Mouse (Mus musculus) adrenal gland, postnatal 4 days (tissue): ENCODE measurements around the gene Rab37. TPM values are rescaled to one million over a fixed set of nuclear protein-coding genes. Genes with fewer than 3 reads are reported as not detected.

ENCODE experiments used
- DNase-seq, 2 experiments: peaks; one replicate each; pipeline ENCODE4 v3.0.0; 2021 to 2022; ENCODE audit warnings: low spot score in 2 of 2, mixed read lengths in 2 of 2
- total RNA-seq, 2 experiments: library from RNA; stranded (reverse); gene quantifications; 2 replicates each; pipeline ENCODE4 v1.2.3; 2021

Gene Rab37
- total RNA-seq, 2 experiments from 2014 or later, result 2.1 to 2.5 TPM

DNA sequence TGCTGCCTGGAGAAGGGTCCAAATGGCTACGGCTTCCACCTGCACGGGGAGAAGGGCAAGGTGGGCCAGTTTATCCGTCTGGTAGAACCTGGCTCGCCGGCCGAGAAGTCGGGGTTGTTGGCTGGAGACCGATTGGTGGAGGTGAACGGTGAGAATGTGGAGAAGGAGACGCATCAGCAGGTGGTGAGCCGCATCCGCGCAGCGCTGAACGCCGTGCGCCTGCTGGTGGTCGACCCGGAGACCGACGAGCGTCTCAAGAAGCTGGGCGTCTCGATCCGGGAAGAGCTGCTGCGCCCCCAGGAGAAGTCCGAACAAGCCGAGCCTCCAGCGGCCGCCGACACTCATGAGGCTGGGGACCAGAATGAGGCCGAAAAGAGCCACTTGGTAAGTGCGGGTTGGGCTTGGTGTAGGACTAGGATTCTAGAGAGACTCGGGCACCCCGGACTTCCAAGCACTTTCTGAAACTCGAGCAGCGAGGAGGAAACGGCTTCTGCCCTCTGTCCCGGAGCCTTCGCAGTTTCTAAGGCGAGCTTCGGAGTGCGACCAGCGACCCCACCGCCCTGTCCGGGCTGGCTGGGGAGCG lies 72.4 kb downstream of the Rab37 start:
- DNase-seq, result no peak

DNA sequence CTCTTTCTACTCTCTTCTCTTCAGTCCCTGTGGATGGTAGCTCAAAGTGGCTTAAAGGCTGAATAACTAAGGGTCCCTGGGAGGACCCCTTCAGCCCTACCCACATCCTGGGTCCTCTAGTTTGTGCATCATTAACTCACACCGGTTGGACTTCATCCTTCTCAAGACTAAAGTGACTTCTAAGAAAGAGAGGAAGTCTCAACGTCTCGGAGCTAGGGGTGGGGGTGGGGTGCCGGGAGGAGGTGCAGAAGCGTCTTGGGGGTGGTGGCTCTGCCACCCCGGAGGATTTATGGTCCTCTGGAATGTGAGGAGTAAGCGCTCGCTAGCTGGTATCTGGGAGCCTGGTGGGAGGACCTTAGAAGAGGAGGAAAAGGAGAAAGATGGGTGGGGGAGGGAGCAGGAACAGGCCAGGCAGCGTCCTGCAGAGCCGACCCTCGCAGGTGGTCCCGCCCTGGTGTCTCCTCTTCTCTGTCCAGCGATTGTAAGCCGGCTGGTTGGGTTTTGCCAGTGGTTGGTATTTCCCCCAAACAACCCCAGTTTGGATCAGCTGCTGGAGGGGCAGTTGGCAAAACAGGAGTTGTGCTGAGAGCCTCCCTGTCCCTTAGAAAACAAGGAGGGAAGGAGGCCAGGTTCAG lies 73.2 kb downstream of the Rab37 start:
- DNase-seq, result no peak

DNA sequence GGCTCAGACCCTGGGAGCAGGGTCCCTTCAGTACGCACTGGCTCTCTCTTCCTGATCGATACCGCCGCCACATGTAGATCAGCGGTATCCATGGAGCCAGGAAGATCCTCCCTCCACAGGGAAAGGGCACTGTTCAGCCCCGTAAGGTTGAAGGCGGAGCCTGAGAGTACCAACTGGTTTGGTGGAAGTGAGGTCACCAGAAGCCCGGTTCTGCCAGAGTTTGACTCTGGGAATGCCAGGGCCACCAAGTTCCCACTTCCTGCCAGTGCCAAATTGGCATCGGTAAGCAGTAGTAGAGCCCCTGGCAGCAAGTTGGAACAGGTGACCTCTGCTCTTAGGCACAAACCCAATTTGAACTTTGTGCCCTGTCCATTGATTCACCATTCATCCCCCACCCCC lies 73.7 kb downstream of the Rab37 start:
- no peak for DNase-seq

DNA sequence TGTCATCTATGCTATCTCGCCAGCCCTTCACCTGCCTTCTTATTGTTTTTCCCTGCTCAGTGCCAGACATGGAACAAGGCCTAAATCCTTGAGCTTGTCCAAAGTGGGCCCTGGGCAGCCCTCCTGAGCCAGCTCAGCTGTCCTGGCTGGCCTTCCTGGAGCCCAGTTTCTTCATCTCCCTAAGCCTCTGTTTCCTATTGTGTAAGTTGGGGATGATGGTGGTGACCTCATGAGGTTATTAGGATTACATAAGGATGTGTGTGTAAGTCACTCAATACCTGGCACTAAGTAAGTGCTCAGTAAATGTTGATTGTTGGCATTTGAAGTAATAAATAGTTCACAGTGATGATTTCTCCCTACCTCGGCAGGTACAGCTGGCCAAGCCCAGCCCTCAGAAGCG lies 75.5 kb downstream of the Rab37 start:
- DNase-seq, result no peak

DNA sequence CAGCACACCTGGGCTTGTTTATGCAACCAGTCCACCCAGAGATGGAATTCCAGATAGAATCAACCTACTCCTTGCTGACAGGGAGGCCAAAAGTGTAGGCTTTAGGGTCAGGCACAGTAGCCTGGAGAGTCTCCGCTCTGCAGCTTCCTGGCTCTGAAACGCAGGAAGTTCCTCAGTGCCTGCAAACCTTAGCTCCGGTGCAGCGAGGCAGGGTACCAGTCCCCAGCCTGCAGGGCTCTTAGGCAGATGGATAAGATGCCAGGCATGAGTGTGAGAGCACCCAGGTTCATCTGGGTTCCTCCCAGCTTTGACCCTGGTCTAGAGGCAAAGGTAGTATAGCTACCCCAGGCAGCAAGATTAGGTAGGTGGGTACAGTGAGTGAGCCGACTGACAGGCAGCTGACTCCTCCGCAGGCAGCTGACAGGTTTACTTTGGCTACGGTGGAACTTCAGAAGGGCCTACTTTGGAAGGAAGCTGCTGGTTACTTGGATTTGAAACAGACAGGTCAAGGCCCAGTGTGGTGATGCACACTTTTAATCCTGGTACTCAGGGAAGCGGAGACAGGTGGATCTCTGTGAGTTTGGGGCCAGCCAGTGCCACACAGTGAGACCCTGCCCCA lies 76.5 kb downstream of the Rab37 start:
- no peak for DNase-seq

DNA sequence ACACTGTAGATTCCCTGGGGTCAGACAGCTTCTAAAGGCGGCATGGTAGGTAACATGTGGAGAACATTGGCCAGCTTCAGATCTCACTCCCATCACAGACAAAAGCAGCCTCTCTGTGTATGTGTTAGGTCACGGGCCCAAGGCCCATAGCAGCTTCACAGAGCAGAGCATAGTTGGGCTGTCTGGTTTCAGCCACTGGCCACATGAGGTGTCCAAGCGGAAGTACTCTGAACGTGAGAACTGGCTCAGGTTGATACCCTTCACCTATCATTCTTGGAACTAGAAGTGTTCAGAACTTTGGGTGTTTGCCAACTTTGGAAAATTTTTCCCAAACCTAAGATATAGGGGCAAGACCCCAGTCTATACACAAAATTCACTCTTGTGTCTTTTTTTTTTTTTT lies 78.2 kb downstream of the Rab37 start:
- no peak for DNase-seq

DNA sequence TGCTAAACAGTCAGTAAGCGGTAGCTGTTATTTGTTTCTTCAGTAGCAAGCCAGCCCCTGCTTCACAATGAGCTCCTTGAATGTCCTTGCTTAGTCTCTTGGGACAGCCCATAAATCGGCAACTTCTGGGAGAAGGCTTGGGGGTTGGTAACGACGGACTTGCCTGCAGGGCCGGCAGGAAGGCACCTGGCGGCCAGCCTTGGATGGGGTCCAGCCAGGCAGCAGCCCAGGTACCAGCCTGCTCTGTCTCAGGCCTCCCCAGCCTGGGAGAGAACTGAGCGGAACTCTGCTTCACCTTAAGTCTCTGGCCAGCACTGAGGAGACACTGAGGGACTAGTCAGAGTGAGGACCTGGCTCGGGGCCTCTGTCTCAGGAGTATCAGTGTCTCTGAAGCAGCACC lies 79.9 kb downstream of the Rab37 start:
- no peak for DNase-seq

DNA sequence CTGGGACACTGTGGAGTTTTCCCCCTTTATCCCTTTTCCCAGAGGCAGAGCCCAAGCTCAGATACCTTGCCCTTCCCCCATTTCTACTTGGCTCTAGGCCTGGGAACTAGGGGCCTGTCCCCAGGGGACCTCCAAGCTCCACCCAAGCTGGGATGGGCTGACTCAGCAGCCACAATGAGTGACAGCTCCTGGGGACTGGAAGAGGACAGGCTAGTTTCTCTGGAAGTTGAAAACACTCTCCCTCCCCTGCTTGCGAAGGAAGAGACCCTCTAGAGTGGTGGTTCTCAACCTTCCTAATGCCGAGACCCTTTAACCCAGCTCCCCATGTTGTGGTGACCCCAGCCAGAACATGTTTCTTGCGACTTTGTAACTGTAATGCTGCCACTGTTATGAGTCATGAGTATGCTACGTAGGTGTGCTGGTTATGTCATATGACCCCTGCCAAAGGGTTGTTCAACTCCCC lies 81.6 kb downstream of the Rab37 start:
- DNase-seq, result no peak

DNA sequence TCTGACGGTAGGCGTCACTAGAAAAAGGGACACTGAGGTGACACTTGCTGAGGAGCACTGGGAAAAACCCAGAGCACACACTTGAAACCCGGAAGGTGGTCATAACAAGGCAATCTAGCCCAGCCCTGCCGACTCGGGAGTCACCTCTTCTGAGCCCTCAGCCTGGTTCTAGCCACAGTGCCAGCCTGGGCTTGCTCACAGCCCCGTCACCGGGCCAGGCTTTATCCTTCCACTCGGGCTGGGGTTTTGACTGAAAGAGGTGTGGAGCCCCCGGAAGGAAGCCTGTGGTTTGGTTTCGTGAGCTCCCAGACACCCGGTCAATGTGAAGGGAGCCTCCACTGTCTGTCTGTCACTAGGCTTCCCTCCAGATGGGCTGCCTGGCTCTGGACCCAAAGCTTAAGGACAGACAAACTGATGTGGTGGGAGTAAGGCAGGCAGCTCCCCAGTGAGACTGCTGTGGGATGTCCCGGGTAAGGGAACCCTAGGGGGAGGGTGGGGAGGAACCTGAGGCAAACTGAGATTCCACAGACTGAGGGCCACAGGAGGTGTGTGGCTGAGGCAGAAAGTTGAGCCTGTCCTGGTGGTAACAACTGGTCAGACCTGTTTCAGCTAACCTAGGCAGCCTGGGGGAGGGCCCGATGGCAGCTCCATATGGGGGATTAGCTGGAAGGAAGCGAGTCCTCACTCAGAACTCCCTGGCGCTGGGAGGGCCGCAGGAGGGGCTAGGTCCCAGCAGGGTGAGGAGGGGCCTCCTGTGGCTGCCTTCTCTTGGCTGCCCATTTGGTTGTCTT lies 82.5 kb downstream of the Rab37 start:
- no peak for DNase-seq

DNA sequence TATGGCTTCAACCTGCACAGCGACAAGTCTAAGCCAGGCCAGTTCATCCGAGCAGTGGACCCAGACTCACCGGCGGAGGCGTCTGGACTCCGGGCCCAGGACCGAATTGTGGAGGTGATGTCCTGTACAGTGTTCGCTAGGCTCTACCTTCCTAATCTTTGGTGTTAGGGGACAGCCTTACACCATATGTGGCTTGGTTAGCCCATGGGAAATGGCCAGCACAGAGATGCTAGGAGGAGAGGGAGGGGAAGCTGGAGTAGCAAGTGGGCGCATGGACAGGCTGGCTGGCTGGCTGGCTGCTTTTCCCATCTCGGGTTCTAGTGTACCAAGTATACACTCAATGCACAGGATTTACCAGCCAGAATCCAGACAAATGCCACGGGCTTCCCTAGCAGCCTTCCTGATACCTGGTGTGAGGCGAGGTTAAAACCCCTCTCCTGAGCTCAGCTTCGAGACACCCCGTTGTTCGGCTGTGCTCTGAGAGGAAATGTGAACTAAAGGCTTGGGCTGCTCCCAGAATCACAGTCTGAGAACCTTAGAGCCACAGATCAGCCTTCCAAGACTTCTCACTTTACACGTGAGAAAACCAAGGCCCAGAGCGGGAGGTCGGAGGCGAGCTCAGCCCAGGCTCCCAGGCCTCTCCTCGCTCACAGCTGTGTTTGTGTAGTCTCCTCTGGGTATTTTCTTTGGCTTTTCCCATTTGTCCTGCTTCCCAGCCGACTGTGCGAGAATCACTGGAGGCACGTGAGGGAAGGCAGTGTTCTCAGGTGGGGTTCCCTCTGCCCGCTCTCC lies 85.4 kb downstream of the Rab37 start:
- no peak for DNase-seq

DNA sequence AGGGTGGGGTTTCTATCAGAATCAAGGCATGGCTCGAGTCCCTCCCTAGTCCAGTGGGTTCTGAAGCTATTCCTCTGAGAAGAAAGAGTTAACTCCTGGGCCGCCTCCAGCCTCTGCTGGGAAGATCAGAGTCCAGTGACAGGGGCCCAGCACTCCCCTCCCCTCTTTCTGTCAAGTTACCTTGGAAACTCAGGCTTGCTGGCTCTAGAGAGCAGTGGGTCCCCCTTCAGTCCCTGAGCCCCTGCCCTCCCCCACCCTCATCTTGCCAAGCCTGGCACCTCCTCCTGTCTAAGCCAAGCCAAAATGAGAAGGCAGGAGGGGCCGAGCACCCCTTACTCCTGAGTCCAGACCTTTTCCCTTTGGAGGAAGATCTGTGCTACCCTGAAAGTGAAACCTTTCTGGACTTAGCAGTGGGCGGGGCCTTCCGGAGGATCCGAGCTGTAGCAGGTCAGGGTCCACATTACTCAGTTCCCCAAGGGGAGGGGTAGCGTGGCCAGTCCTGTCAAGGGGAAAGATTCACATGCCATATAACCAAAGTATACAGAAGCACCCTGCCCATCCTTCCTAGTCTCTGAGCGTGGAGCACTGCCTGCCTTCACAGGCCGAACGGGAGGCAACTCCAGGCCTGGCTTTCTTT lies 86.4 kb downstream of the Rab37 start:
- DNase-seq, result no peak

DNA sequence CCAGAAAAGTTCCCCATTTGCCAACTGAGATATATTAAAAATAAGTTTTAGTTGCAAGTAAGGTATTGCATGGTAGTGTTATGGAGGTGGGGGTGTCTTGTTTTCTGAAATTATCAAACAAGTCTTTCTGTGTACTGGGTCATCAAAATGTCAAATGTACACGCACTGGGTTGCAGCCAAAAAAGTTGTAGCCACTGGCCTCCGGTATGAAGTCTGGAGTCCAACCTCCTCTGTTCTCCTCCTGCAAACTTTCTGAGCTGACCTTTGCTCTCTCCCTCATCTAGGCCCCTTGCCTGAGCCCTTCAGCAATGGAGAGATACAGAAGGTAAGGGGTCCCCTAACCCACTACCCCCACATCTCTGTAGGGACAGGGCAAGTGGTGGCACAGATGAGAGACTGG lies 87.5 kb downstream of the Rab37 start:
- DNase-seq, result no peak

DNA sequence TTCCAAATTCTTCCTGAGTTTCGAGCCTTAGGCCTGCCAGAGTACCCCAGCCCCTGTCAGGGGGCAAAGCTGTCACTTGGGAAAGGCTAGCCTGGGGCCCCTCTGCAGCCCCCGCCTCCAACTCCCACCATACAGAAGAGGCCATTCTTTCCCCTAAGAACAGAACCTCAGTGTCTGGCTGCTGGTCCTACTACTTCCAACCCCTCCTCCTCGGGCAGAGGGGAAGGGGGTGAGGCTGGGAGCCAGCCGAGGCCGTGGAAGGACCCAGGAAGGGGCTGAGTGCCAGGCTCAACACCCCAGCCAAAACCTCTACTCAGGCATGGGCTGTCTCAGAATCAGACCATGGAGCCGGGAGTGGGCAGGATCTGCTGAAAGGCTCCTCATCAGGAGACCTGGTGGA lies 88.0 kb downstream of the Rab37 start:
- DNase-seq, result no peak

DNA sequence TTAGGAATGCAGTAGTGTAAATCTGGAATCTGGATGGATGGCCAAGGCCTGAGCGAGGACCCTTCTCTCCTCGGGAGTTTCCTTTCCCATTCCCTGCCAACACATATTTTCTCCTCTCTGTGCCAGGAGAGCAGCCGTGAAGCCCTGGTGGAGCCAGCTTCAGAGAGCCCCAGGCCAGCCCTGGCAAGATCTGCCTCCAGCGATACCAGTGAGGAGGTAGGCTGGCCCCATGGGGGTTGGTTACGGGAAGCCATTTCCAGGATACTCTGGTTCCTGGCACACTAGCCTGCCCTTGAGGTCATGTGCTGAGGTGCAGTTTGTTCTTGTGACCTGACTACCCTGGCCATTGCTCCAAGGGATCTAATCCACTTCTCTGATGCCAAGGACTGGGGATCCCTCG lies 88.7 kb downstream of the Rab37 start:
- no peak for DNase-seq

DNA sequence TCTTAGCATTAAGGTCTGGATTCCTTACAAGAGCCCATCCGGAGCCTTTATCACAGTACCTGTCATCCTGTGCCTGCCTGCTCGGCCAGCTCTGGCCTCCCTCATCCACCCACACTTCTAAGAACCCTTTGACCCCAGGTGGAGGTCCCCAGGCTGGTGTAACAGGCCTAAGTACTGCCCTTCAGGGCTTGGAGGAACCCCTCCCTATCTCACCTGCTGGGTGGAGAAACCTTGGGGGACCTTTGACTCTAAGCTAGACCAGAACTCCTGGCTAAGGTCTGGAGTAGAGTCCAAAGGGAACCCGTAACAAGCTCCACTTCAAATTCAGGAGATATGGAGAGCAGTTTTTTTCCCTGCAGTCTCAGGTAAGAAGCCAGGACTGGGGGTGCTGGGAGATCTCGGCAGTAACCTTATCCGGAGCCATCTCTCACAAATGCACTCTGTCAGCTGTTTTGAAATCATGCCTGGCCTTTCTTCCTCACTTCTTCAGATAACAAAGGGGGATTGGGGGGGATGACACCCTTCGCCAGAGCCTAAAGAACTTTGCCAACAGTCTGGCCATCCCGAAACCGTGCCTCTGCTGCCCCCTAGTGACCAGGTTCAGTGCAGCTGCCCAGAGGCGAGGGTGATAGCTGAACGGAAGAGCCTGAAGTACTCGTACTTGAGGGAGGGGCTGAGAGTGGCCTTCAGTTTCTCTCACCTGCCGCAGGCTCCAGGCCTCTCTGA lies 90.8 kb downstream of the Rab37 start:
- DNase-seq, result peak; percentile 63 to 76

DNA sequence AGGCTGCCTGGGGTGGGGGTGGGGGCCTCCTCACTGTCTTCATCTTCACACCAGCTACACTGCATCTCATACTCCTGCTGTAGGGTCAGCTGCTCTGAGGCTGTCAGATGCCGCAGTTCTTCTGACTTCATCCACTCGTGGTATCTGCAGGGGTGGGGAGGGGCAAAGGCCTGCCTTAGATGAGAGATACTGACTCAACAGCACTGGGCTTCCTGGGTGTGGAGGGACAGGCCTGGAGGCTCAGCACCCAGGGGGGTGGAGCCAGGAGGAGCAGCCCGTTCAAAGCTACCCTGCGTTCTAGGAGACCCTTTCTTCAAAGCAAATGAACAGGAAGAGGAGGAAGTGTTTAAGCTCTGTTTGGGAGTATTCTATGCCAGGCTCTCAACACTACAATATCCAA lies 93.7 kb downstream of the Rab37 start:
- DNase-seq, result no peak

DNA sequence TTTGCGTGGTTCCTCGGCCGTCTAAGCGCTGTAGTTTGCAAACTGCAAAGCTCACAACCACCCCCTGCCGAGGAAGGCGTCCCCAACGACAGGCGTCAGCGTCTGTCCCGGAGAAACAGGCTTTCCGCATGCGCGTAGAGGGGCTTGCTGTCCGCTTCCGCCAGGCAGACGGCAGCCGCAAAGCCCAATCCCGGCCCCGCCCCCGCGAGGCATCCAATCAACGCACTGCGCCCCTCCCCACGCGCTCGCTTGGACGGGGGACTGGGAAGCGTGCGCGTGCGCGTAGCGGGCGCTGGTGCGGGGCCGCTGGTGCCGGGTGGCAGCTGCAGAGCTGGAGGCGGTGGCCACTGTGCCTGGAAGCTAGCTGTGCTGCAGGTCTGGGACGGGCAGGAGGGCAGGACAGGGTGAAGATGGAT lies 96.0 kb downstream of the Rab37 start, which contains the start of gene Tmem104:
Tmem104 (plus strand) TSS at position 264 of the 416 bp plus-strand sequence.
- peak; percentile 99 for DNase-seq

DNA sequence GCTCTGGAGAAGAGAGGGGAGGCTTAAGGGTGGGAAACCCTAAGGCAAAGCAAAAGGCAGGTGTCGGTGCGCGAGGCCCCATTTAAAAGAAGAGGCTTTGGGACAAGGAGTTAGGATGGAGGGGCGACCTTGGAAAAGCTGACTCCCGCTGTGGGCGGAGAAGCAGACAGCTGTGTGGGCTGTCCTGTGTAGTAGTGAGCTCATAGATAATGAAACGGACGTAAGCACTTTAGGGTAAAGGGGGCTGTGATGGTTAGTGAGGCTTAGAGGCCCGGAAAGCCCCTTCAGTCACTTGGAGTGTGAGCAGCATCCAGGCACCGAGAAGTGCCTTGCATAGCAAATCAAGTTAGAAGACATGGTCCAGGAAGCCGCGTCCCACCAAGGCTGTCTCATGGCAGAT lies 96.5 kb downstream of the Rab37 start, which contains the start of gene Nat9:
Nat9 (minus strand) TSS at position 167 of the 400 bp plus-strand sequence.
- no peak for DNase-seq

DNA sequence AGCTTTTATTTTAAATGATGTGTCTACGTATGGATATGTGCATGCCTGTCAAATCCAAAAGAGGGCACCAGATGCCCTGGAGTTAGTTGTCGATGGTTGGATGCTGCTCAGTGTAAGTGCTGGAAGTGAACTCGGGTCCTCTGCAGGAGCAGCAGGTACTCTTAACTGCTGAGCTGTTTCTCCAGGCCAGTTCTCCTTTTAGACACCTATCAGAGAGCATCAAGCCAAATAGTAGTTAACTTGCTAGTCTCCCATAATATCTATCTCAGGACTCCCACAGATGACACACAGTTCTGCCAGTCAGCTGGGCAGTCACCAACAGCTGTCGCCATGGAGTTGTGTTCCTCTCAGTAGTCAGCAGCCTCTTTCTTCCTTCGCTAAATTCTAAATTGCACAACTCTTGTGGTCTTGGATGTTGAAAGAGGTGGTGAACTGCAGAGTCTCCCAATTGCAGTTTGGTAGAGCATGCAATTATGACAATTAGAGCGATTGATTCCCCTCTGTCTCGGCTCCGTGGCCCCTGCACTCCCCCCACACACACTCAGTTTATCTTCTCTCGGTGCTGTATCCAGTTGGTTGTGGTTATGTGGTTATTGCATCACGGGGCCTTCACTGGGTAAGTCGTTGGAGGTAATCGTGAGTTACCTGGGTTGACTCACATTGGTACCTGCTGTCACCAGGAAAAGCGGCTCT lies 97.5 kb downstream of the Rab37 start:
- DNase-seq, result no peak
